Mouse (Mus musculus) spleen, adult 2 months (tissue): Measurements from ENCODE around the gene Rbms2. TPM values are rescaled to one million over a fixed set of nuclear protein-coding genes. Genes with fewer than 3 reads are reported as not detected.
"Not testable (repeated sequence)": the region's sequence is repeated elsewhere in the genome, so short reads cannot be mapped to it uniquely, and the experiment has no call there.

Experiments used
- DNase-seq, 2 experiments: peaks; one replicate each; pipeline versions ENCODE4 v3.0.0 to v3.0.0-alpha.2; 2012 to 2021; ENCODE audit warnings: low spot score in 2 of 2, low read depth in 1 of 2
- H3K27ac ChIP-seq: fragments of 200-500 bp; 2 replicates; pipeline ENCODE4 v1.5.1; 2012; ENCODE audit warnings: low read length, inconsistent platforms; ENCODE audit not compliant: insufficient read depth
- H3K27me3 ChIP-seq: fragments of 200-500 bp; 2 replicates; pipeline ENCODE4 v1.6.1; 2012; ENCODE audit warnings: mild to moderate bottlenecking, moderate library complexity, low read length, inconsistent platforms; ENCODE audit not compliant: control insufficient read depth, insufficient read depth
- H3K36me3 ChIP-seq: fragments of 200-500 bp; 2 replicates; pipeline ENCODE4 v1.6.1; 2012; ENCODE audit warnings: mild to moderate bottlenecking, low read length, inconsistent platforms; ENCODE audit not compliant: control insufficient read depth, insufficient read depth
- H3K4me1 ChIP-seq: fragments of 200-500 bp; 2 replicates; pipeline ENCODE4 v1.6.1; 2011; ENCODE audit warnings: inconsistent platforms; ENCODE audit not compliant: control insufficient read depth, insufficient read depth, insufficient read length
- H3K4me3 ChIP-seq: fragments of 200-500 bp; 2 replicates; pipeline ENCODE4 v1.5.1; 2011; ENCODE audit warnings: mild to moderate bottlenecking, inconsistent platforms; ENCODE audit not compliant: insufficient read depth, insufficient read length; ENCODE audit errors: extremely low read depth
- CTCF ChIP-seq: fragments of 200-500 bp; IDR thresholded peaks from 2 replicates; pipeline ENCODE4 v1.5.1; 2011; ENCODE audit warnings: mild to moderate bottlenecking, inconsistent platforms; ENCODE audit not compliant: insufficient read depth, insufficient read length, insufficient replicate concordance; ENCODE audit errors: extremely low read depth
- POLR2A ChIP-seq: fragments of 200-500 bp; IDR thresholded peaks from 2 replicates; pipeline ENCODE4 v1.6.1; 2011; ENCODE audit warnings: low read depth, low read length, inconsistent platforms
- WGBS: fragments of 180-500 bp; shearing (Covaris S2); methylation state at CpG from one replicate; pipeline ENCODE4 v1.1.7; 2018; 5-methylcytosine and 5-hydroxymethylcytosine counted together
- polyA plus RNA-seq: library from polyadenylated mRNA; depleted of rRNA; stranded (reverse); fragments of >200 nt; gene quantifications from 2 replicates; pipeline ENCODE4 v1.2.3, GENCODE M21; 2012

Gene Rbms2
- polyA plus RNA-seq, 1 experiment: 30.0 TPM

DNA sequence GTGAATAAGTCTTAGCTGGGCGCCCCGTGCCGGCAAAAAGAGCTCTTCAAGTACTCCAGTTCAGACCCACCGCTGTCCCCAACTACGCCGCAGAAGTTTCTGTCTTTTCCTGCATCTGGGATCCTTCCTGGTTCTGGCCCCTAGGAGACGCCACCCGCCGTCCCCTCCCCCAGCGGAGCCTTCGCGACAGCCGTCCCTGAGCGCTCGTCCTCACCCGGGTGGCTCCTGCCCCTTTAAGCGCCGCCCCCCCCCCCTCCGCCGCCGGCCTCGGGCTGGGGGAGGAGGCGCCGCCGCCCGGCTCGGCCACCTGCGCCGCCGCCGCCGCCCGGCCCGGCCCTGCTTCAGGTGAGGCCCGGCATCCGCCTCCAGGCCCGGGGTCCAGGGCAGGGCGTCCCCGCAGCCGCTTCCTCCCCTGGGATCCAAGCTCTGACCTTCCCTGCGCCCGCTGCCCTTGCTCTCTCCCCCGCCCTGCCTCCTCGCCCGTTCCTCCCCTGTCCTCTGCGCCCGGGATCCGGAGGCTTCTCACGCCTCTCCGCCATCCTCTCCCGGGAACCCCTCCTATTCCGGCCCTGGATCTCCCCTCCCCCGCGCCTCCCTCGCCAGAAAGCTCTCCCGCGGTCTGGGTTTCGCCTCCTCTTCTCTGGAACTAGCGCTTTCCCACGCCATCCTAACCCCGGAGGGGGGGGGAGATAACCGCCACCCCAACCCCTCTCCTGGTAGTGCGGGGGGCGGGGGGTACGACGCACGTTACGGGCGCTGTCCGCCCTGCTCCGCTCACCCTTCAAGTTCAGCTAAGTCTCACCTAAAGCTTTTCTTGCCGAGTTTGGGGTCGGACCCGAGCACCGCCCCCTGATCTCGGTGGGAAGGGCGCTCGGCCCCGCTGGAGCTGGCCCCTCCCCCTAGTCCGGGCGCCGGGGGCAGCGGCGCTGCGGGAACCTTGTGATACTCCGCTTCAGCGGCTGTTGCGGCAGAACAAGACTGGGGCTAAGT is 87.3 kb downstream of the Rbms2 start:
- peak overlapping the region; percentile 97 for H3K27ac ChIP-seq
- peak in 1 of 2 experiments; percentile 77 for DNase-seq
- WGBS: under 1% methylated on average over 83 of the region's 88 CpGs
- peaks cover 20% of the 10 kb centered on the region for H3K36me3 ChIP-seq
- H3K27me3 ChIP-seq: no peaks in the 10 kb centered on the region
- H3K4me1 ChIP-seq: peaks cover 10% of the 10 kb centered on the region; the same call in 1 of the 2 replicates
- peak overlapping the region; percentile 97 for H3K4me3 ChIP-seq
- TF ChIP-seq CTCF (peak; percentile 15; the same call in 1 of the 2 replicates), POLR2A (no peak)

DNA sequence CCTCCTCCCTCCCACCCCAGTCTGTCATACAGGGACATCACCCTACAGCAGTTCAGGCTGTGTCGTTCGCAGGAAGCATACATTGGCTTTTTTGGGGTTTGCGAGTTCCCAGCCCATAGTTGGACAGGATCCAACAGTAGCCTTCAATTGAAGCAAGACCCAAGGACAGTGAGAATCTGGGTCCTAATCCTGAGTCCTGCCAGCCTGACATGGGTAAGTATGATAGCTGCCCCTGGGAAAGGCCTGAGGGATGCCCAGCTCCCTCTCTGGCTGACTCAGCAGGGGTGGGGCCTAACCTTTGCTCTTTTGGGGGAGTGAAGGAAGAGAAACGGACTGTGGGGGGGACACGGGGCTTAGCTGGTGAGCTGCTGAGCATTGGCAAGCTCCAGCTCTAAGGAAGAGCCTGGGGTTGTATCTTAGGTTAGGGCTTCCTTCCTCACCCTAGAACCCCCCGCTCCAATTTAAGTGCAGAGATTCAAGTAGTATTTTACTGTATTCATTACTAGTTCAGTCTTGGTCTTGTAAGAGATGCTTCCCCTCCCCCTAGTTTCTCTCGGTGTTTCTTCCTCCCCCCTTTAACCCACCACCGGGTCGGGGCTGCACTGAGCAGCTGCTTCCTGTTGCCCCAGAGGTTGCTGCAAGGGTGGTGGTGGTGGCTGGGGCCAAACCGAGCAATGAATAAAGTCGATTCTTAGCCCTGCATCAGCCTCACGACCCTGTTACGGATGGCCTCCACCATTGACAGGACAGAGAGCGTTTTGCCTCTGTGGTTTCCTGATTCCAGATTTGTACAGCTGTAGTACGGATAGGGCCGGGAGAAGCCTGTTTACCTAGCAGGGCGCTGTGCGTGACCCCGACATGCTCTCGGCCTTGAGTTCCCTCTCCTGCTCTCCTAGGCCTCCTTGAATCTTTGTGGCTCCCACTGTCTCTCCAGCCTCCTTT is 88.3 kb downstream of the Rbms2 start, which contains the start of gene Baz2a:
Gene Baz2a, plus strand, starts transcription at position 14 of the 942 bp plus-strand sequence.
- DNase-seq: peak; percentile 65 to 70
- Histone ChIP-seq H3K27ac (peak within 1 kb of the TSS; percentile 97), H3K36me3 (peaks cover 26% of the 10 kb centered on the region), H3K4me1 (peaks cover 10% of the 10 kb centered on the region; the same call in 1 of the 2 replicates), H3K27me3 (no peaks in the 10 kb centered on the region), H3K4me3 (peak within 1 kb of the TSS; percentile 97)
- WGBS: under 1% methylated on average over 20 of the region's 20 CpGs
- TF ChIP-seq POLR2A: peak; percentile 59
- no peak for TF ChIP-seq CTCF

DNA sequence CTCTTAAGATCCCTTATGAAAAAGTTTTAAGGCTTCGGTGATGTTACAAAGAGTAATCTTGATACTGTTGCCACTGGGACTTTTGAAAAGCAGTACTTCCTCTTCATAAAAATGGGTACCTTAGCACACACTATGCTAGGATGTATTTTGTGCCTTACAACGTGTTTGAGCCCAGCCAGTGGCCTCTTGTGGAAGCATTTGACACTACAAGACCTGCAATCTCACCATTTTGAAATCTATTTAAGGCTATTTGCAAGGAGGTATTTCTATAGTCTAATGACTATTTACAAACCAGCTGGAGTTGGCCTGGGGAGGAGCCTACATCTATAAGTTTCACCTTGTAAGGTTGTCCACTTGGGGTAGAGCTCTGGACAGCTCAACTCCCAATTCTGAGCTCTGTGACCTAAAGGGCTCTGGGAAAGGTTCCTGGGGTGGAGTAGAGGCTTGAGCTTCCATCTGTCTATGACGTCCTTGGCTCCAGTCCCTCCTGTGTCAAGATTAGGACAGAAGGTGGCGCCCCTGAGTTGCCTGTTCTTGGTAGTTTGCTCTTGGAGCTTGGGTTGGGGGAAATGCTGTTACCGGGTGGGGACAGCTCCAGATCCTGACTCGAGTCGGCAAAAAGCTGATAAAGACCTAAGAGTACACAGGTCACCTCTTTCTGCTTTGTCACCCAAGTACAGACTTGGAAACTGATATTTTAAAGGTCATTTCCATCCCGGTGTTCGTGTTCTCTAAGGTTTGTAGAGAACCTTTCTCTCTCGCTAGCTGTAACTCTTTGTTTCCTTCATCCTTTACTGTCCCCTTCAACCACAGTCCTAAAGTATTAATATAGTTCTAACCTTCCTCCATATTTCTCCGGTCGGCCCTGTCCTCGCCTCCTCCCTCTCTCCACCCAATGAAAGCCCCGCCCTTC is 89.2 kb downstream of the Rbms2 start:
- H3K27me3 ChIP-seq: no peaks in the 10 kb centered on the region
- TF ChIP-seq POLR2A (no peak), CTCF (peak; percentile 73; the same call in 1 of the 2 replicates)
- peaks cover 32% of the 10 kb centered on the region for H3K36me3 ChIP-seq
- WGBS: under 1% methylated on average over 14 of the region's 14 CpGs
- peaks cover 6% of the 10 kb centered on the region; the same call in 1 of the 2 replicates for H3K4me1 ChIP-seq
- peak overlapping the region; percentile 97 for H3K4me3 ChIP-seq
- DNase-seq: peak; percentile 76 to 84
- H3K27ac ChIP-seq: peak overlapping the region; percentile 37

DNA sequence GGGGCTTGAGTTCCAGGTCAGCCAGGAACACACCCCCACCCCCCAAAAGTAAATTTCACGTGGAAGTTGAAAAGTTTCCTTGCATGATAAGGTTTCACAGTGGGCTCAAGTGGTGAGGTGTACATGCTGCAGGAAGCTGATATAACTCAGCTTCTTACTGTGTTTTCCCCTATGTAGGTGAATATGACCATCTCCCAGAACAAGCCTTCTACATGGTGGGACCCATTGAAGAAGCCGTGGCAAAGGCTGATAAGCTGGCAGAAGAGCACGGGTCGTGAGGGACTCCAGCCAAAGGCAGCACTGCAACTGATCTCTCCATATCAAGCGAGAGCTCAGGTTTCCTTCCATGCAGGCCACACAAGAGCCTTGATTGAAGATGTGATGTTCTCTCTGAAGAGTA is 90.3 kb downstream of the Rbms2 start:
- H3K27ac ChIP-seq: no peak overlapping the region
- no peak overlapping the region for H3K4me3 ChIP-seq
- 74% methylated on average over 5 of the region's 5 CpGs for WGBS
- TF ChIP-seq POLR2A (no peak), CTCF (no peak)
- peaks cover 3% of the 10 kb centered on the region; the same call in 1 of the 2 replicates for H3K4me1 ChIP-seq
- DNase-seq: no peak
- peaks cover 41% of the 10 kb centered on the region for H3K36me3 ChIP-seq
- no peaks in the 10 kb centered on the region for H3K27me3 ChIP-seq

DNA sequence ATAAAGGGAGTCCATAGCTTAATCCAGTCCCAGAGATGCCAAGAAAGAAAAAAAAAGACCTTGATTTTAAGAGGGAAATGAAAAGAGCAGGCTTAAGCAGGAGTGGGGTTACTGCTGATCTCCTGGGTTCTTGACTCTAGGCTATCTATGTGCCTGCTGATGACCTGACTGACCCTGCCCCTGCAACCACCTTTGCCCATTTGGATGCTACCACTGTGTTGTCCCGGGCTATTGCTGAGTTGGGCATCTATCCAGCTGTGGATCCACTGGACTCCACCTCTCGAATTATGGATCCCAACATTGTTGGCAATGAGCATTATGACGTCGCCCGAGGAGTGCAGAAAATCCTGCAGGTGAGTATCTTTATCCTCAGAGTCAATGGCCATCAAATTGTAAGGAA is 91.9 kb downstream of the Rbms2 start:
- Histone ChIP-seq H3K27ac (no peak overlapping the region), H3K4me1 (0 out of 2 replicates have a peak, but pooled peaks cover 3% of the 10 kb centered on the region)
- DNase-seq: no peak

DNA sequence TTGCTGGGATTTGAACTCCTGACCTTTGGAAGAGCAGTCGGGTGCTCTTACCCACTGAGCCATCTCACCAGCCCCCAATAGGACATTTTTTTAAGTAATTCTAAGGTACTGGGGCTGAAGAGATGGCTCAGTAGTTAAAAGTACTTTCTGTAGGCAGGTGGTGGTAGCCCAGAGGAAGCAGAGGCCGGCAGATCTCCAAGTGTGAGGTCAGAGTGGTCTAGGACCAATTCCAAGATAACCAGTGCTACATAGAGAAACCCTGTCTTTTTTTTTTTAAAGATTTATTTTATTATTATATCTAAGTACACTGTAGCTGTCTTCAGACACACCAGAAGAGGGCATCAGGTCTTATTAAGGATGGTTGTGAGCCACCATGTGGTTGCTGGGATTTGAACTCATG is 92.9 kb downstream of the Rbms2 start:
- WGBS: 90% methylated on average over 2 of the region's 2 CpGs
- H3K4me1 ChIP-seq, H3K4me3 ChIP-seq, H3K27ac ChIP-seq, H3K27me3 ChIP-seq, DNase-seq: not testable (repeated sequence)
- H3K36me3 ChIP-seq: peaks cover 44% of the 10 kb centered on the region

More for the DNA sequence above, 91.9 kb downstream of the Rbms2 start:
- TF ChIP-seq POLR2A: no peak
- no peak for TF ChIP-seq CTCF
- WGBS: 91% methylated on average over 5 of the region's 5 CpGs
- Histone ChIP-seq H3K27me3 (no peaks in the 10 kb centered on the region), H3K4me3 (no peak overlapping the region), H3K36me3 (peaks cover 44% of the 10 kb centered on the region)
